Mouse (Mus musculus) heart, postnatal 0 days (tissue): ENCODE data around the gene Crtc1. TPM values are rescaled to one million over a fixed set of nuclear protein-coding genes. Genes with fewer than 3 reads are reported as not detected.

Experiments
- ATAC-seq: fragments of 200-750 bp; cut with Nextera tagmentation; 2 replicates; pipeline ENCODE4 v1.8.0; 2017; ENCODE audit warnings: low read depth, moderate number of reproducible peaks, moderate library complexity; ENCODE audit not compliant: insufficient read depth
- DNase-seq: peaks from one replicate; pipeline ENCODE4 v3.0.0-alpha.2; 2016; ENCODE audit warnings: low spot score
- H3K27ac ChIP-seq: fragments of 300-500 bp; sonication (generic); 2 replicates; pipeline ENCODE4 v1.5.1; 2014; ENCODE audit warnings: low read depth, mild to moderate bottlenecking
- H3K27me3 ChIP-seq: fragments of 300-500 bp; sonication (generic); 2 replicates; pipeline ENCODE4 v1.6.1; 2014; ENCODE audit warnings: low read length, mixed read lengths; ENCODE audit not compliant: control insufficient read depth, insufficient read depth
- H3K36me3 ChIP-seq: fragments of 300-500 bp; sonication (generic); replicated peaks from 2 replicates; pipeline ENCODE4 v1.6.1; 2014; ENCODE audit warnings: low read length, mixed read lengths; ENCODE audit not compliant: control insufficient read depth, insufficient read depth
- H3K4me1 ChIP-seq: fragments of 300-500 bp; sonication (generic); 2 replicates; pipeline ENCODE4 v1.6.1; 2014; ENCODE audit warnings: antibody characterized with exemption; ENCODE audit not compliant: control insufficient read depth, insufficient read depth
- H3K4me2 ChIP-seq: fragments of 300-500 bp; sonication (generic); 2 replicates; pipeline ENCODE4 v1.6.1; 2014; ENCODE audit warnings: low read depth, mild to moderate bottlenecking, low read length, moderate library complexity
- H3K4me3 ChIP-seq: fragments of 300-500 bp; sonication (generic); 2 replicates; pipeline ENCODE4 v1.5.1; 2014; ENCODE audit warnings: low read depth, low read length
- H3K9ac ChIP-seq: fragments of 300-500 bp; sonication (generic); replicated peaks from 2 replicates; pipeline ENCODE4 v1.6.1; 2014; ENCODE audit warnings: low read depth, low read length, mixed read lengths
- H3K9me3 ChIP-seq: fragments of 300-500 bp; sonication (generic); replicated peaks from 2 replicates; pipeline ENCODE4 v1.6.1; 2016; ENCODE audit warnings: low read length; ENCODE audit not compliant: control insufficient read depth
- CTCF ChIP-seq: IDR thresholded peaks from 2 replicates; pipeline ENCODE4 v1.5.1; 2016; ENCODE audit warnings: antibody characterized with exemption, control low read depth, low read depth
- EP300 ChIP-seq: IDR thresholded peaks from 2 replicates; pipeline ENCODE4 v1.6.1; 2016; ENCODE audit warnings: antibody characterized with exemption, low read depth
- WGBS: fragments of 180-500 bp; shearing (Covaris S2); extraction: QIAGEN DNeasy Blood & Tissue Kit; methylation state at CpG from one replicate; pipeline ENCODE4 v1.1.7; 2014; 5-methylcytosine and 5-hydroxymethylcytosine counted together
- polyA plus RNA-seq: library from polyadenylated mRNA; unstranded; fragments of >200 nt; fragmentation: Nextera tagmentation; extraction: Ambion mirVana; gene quantifications from 2 replicates; pipeline ENCODE4 v1.2.1, GENCODE M21; 2015
- total RNA-seq: library from RNA; depleted of rRNA; stranded (reverse); fragments of >200 nt; gene quantifications from 2 replicates; pipeline ENCODE4 v1.2.3, GENCODE M21; 2014; ENCODE audit warnings: low replicate concordance

Crtc1 gene
- total and polyA plus RNA-seq, 2 experiments from 2014 or later, result 6.0 to 6.9 TPM

GRCm38 (mm10) chr8:70445988-70446387 lies 6.6 kb upstream of the Crtc1 start:
- no peak overlapping the region for H3K4me2 ChIP-seq
- no peaks in the 10 kb centered on the region for H3K9me3 ChIP-seq
- no peak for DNase-seq
- H3K4me3 ChIP-seq, result no peak overlapping the region
- H3K9ac ChIP-seq, result no peak overlapping the region
- no peak for ATAC-seq
- no peak overlapping the region for H3K27ac ChIP-seq
- TF ChIP-seq EP300 (no peak), CTCF (no peak)
- H3K36me3 ChIP-seq, result no peaks in the 10 kb centered on the region; the same call in 1 of the 2 replicates
- whole genome bisulfite sequencing, result 67% methylated on average over 1 of the region's 1 CpGs
- no peaks in the 10 kb centered on the region; the same call in 1 of the 2 replicates for H3K4me1 ChIP-seq
- no peaks in the 10 kb centered on the region for H3K27me3 ChIP-seq

- no peak for ATAC-seq
- Histone ChIP-seq H3K4me1 (peaks cover 8% of the 10 kb centered on the region), H3K4me3 (no peak overlapping the region), H3K4me2 (no peak overlapping the region), H3K27me3 (no peaks in the 10 kb centered on the region), H3K27ac (no peak overlapping the region), H3K9me3 (no peaks in the 10 kb centered on the region), H3K9ac (no peak overlapping the region), H3K36me3 (no peaks in the 10 kb centered on the region)
- WGBS, result 71% methylated on average over 4 of the region's 4 CpGs
- DNase-seq, result no peak
- TF ChIP-seq CTCF (no peak), EP300 (no peak)
Observed at GRCm38 (mm10) chr8:70443326-70443725, 3.9 kb upstream of the Crtc1 start.

DNA sequence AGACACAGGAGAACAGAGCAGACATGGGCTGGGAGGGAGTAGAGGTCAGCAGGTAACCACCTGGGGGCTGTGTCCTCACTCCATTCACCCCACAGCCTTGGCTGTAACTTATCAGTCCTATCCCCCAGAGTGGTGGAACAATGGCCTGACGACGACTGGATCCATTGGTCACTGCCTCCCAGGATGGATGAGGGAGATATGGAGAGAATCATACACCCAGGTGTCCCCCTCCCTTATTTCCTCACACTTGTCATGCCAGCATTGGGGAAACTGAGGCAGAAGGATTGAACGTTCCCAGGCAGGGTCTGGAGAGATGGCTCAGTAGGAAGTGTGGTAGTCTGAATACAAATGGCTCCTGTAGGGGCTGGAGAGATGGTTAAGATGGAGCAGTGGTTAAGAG lies 2.2 kb upstream of the Crtc1 start:
- H3K27me3 ChIP-seq, result no peaks in the 10 kb centered on the region
- DNase-seq (no peak), ATAC-seq (no peak)
- H3K9me3 ChIP-seq, result no peaks in the 10 kb centered on the region
- H3K4me2 ChIP-seq, result no peak overlapping the region
- H3K4me3 ChIP-seq, result no peak overlapping the region
- TF ChIP-seq EP300 (no peak), CTCF (no peak)
- H3K36me3 ChIP-seq, result no peaks in the 10 kb centered on the region
- H3K4me1 ChIP-seq, result peaks cover 8% of the 10 kb centered on the region
- H3K9ac ChIP-seq, result no peak overlapping the region
- 59% methylated on average over 3 of the region's 3 CpGs for WGBS
- no peak overlapping the region for H3K27ac ChIP-seq

GRCm38 (mm10) chr8:70440246-70440645 lies 867 bp upstream of the Crtc1 start:
- DNase-seq (no peak), ATAC-seq (no peak)
- H3K4me3 ChIP-seq, result no peak overlapping the region
- no peaks in the 10 kb centered on the region for H3K9me3 ChIP-seq
- no peaks in the 10 kb centered on the region for H3K27me3 ChIP-seq
- no peak overlapping the region for H3K27ac ChIP-seq
- H3K36me3 ChIP-seq, result no peaks in the 10 kb centered on the region
- no peak overlapping the region for H3K9ac ChIP-seq
- TF ChIP-seq EP300 (no peak), CTCF (0 out of 2 replicates have a peak, but pooled peaks have one; percentile 4)
- WGBS, result 47% methylated on average over 3 of the region's 3 CpGs
- peaks cover 8% of the 10 kb centered on the region for H3K4me1 ChIP-seq
- H3K4me2 ChIP-seq, result no peak overlapping the region

GRCm38 (mm10) chr8:70439848-70440179 lies 435 bp upstream of the Crtc1 start:
- H3K4me1 ChIP-seq, result peaks cover 8% of the 10 kb centered on the region
- H3K9ac ChIP-seq, result no peak overlapping the region
- 5% methylated on average over 7 of the region's 7 CpGs for WGBS
- no peak for TF ChIP-seq EP300
- no peak for TF ChIP-seq CTCF
- no peaks in the 10 kb centered on the region for H3K36me3 ChIP-seq
- DNase-seq (no peak), ATAC-seq (no peak)
- H3K4me2 ChIP-seq, result peak overlapping the region; percentile 84
- no peaks in the 10 kb centered on the region for H3K27me3 ChIP-seq
- H3K9me3 ChIP-seq, result no peaks in the 10 kb centered on the region
- H3K4me3 ChIP-seq, result peak overlapping the region; percentile 82
- H3K27ac ChIP-seq, result no peak overlapping the region

DNA sequence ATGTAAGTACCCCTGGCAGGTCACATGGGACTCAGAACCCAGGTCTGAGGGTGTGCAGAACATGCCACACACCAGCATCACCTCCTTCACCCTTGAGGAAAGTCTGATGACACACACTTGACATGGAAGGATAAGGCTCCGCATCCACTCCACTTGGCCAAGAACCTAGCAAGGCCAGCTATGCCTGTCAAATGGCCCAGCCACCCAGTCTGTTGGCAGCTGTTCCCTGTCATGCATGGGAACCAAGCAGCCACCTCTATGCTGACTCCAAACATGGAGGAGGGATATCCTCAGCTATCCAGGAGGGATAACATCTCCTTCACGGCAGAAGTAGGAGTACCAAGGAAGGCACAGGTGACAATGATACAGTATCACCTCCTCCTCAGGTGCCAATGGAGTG lies 956 bp downstream of the Crtc1 start:
- TF ChIP-seq CTCF, result no peak
- TF ChIP-seq EP300, result no peak
- H3K9me3 ChIP-seq, result no peaks in the 10 kb centered on the region
- DNase-seq (no peak), ATAC-seq (no peak)
- no peak overlapping the region for H3K4me2 ChIP-seq
- 83% methylated on average over 2 of the region's 2 CpGs for WGBS
- H3K4me1 ChIP-seq, result peaks cover 8% of the 10 kb centered on the region
- no peaks in the 10 kb centered on the region for H3K36me3 ChIP-seq
- H3K27ac ChIP-seq, result no peak overlapping the region
- H3K9ac ChIP-seq, result no peak overlapping the region
- H3K27me3 ChIP-seq, result no peaks in the 10 kb centered on the region
- H3K4me3 ChIP-seq, result no peak overlapping the region
